Mouse (Mus musculus) intestine, embryonic 16.5 days (tissue): Measurements from ENCODE around the gene Rab27a. TPM values are rescaled to one million over a fixed set of nuclear protein-coding genes. Genes with fewer than 3 reads are reported as not detected.

Experiments
- ATAC-seq: fragments of 200-750 bp; cut with Nextera tagmentation; 2 replicates; pipeline ENCODE4 v1.8.0; 2017; ENCODE audit warnings: moderate TSS enrichment, moderate library complexity
- H3K27ac ChIP-seq: fragments of 300-500 bp; sonication (generic); 2 replicates; pipeline ENCODE4 v1.5.1; 2014; ENCODE audit warnings: mild to moderate bottlenecking, low read length
- H3K27me3 ChIP-seq: fragments of 300-500 bp; sonication (generic); replicated peaks from 2 replicates; pipeline ENCODE4 v1.6.1; 2014; ENCODE audit warnings: low read length, control low read depth, mixed read lengths; ENCODE audit not compliant: control insufficient read depth, insufficient read depth
- H3K36me3 ChIP-seq: fragments of 300-500 bp; sonication (generic); 2 replicates; pipeline ENCODE4 v1.6.1; 2014; ENCODE audit warnings: low read length, control low read depth; ENCODE audit not compliant: control insufficient read depth, insufficient read depth
- H3K4me1 ChIP-seq: fragments of 300-500 bp; sonication (generic); 2 replicates; pipeline ENCODE4 v1.6.1; 2014; ENCODE audit warnings: low read length, control low read depth, mixed read lengths; ENCODE audit not compliant: control insufficient read depth, insufficient read depth
- H3K4me2 ChIP-seq: fragments of 300-500 bp; sonication (generic); 2 replicates; pipeline ENCODE4 v1.6.1; 2014; ENCODE audit warnings: low read depth, low read length, control low read depth
- H3K4me3 ChIP-seq: fragments of 300-500 bp; sonication (generic); 2 replicates; pipeline ENCODE4 v1.5.1; 2014; ENCODE audit warnings: mild to moderate bottlenecking, low read length
- H3K9ac ChIP-seq: fragments of 300-500 bp; sonication (generic); 2 replicates; pipeline ENCODE4 v1.6.1; 2014; ENCODE audit warnings: low read depth, low read length
- H3K9me3 ChIP-seq: fragments of 300-500 bp; sonication (generic); 2 replicates; pipeline ENCODE4 v1.6.1; 2016; ENCODE audit warnings: low read length, control low read depth; ENCODE audit not compliant: control insufficient read depth
- WGBS: fragments of 180-500 bp; shearing (Covaris S2); extraction: QIAGEN DNeasy Blood & Tissue Kit; methylation state at CpG from one replicate; pipeline ENCODE4 v1.1.7; 2014; 5-methylcytosine and 5-hydroxymethylcytosine counted together
- polyA plus RNA-seq: library from polyadenylated mRNA; unstranded; fragments of >200 nt; fragmentation: Nextera tagmentation; extraction: Ambion mirVana; gene quantifications from 2 replicates; pipeline ENCODE4 v1.2.1, GENCODE M21; 2015

Gene Rab27a
- polyA plus RNA-seq, 1 experiment from 2014 or later, result 9.0 TPM

DNA sequence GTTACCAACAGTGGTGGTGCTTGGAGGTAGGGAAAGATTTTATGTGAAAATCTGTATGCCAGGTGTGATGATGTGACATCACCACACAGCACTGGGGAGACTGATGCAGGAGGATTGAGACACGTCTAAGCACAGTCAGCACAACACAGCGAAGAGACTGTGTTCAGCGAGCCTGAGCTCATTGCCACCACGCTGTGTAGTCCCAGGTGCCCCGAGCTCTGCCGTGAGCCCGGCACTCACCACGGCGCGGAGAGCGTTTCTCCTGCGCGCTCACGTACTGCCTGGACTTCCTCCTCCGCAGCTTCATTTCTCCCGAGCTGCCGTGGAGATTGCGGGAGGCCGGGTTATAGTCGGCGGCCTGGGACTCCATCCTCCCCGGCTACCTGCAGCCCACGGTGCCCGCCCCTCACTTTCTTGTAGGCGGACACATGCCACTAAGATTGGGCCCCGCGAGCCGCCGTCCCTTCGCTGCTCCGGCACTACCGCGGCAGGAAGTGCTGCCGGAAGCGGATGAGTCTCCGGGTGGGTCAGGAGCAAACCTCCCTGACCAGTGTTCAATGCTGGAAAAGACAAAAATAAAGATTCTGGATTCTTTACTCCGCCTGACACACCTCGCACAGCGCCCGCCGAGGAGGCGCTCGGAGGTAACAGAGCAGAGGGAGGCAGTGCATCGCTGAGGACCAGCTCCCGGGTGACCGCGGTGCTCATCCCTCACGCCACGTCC, 5.3 kb upstream of the Rab27a start:
- H3K4me3 ChIP-seq, result peak overlapping the region; percentile 92
- peak; percentile 91 for ATAC-seq

GRCm38 (mm10) chr9:73040080-73040479, 4.6 kb upstream of the Rab27a start, which contains the start of gene Pigb:
TSS of gene Pigb (minus strand) at chr9:73040378.
- Histone ChIP-seq H3K36me3 (no peaks in the 10 kb centered on the region), H3K4me1 (peaks cover 13% of the 10 kb centered on the region; the same call in 1 of the 2 replicates), H3K9me3 (no peaks in the 10 kb centered on the region), H3K9ac (peak within 1 kb of the TSS; percentile 90), H3K4me3 (peak within 1 kb of the TSS; percentile 92), H3K4me2 (peak within 1 kb of the TSS; percentile 79), H3K27ac (peak within 1 kb of the TSS; percentile 77), H3K27me3 (no peaks in the 10 kb centered on the region)
- 29% methylated on average over 6 of the region's 6 CpGs for WGBS
- no peak for ATAC-seq

More for the DNA sequence above, 5.3 kb upstream of the Rab27a start:
- Histone ChIP-seq H3K27ac (peak overlapping the region; percentile 77), H3K36me3 (no peaks in the 10 kb centered on the region), H3K9ac (peak overlapping the region; percentile 90), H3K4me2 (peak overlapping the region; percentile 79), H3K9me3 (no peaks in the 10 kb centered on the region), H3K27me3 (no peaks in the 10 kb centered on the region), H3K4me1 (peaks cover 11% of the 10 kb centered on the region; the same call in 1 of the 2 replicates)
- WGBS, result under 1% methylated on average over 49 of the region's 49 CpGs

GRCm38 (mm10) chr9:73045204-73045603, 550 bp downstream of the Rab27a start:
- Histone ChIP-seq H3K27me3 (no peaks in the 10 kb centered on the region), H3K4me1 (peaks cover 11% of the 10 kb centered on the region; the same call in 1 of the 2 replicates), H3K9me3 (no peaks in the 10 kb centered on the region), H3K4me2 (peak overlapping the region; percentile 89), H3K36me3 (no peaks in the 10 kb centered on the region), H3K27ac (no peak overlapping the region), H3K9ac (peak overlapping the region; percentile 75), H3K4me3 (peak overlapping the region; percentile 61)
- 13% methylated on average over 7 of the region's 7 CpGs for WGBS
- no peak for ATAC-seq

DNA sequence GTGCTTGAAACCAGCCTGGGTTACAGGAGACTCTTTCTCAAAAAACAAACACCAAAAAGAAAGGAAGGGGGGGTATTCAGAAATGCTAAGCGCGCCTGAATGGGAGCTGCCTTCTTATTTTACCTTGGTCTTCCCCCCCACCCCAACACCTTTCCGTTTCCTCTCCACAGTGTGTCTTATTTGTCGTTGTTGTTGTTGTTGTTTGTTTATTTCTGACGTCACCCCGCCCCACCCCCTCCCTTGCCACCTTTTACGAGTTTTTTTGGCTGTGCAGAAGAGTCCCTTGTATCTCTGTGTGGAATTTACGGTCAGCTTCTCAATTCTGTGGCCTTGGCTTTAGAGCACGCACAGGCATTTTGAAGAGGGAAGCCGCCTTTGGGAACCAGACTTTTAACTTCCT, 1.1 kb downstream of the Rab27a start:
- ATAC-seq, result no peak
- peak overlapping the region; percentile 89 for H3K4me2 ChIP-seq
- 71% methylated on average over 10 of the region's 10 CpGs for WGBS
- H3K36me3 ChIP-seq, result no peaks in the 10 kb centered on the region
- H3K9me3 ChIP-seq, result no peaks in the 10 kb centered on the region
- peak overlapping the region; percentile 61 for H3K4me3 ChIP-seq
- H3K27ac ChIP-seq, result no peak overlapping the region
- H3K27me3 ChIP-seq, result no peaks in the 10 kb centered on the region
- peak overlapping the region; percentile 75; the same call in 1 of the 2 replicates for H3K9ac ChIP-seq
- 0 out of 2 replicates have a peak, but pooled peaks cover 7% of the 10 kb centered on the region for H3K4me1 ChIP-seq

GRCm38 (mm10) chr9:73047906-73048305, 3.3 kb downstream of the Rab27a start:
- Histone ChIP-seq H3K9me3 (no peaks in the 10 kb centered on the region), H3K4me1 (0 out of 2 replicates have a peak, but pooled peaks cover 7% of the 10 kb centered on the region), H3K27ac (no peak overlapping the region), H3K36me3 (no peaks in the 10 kb centered on the region), H3K27me3 (no peaks in the 10 kb centered on the region), H3K4me3 (no peak overlapping the region), H3K4me2 (no peak overlapping the region), H3K9ac (no peak overlapping the region)
- no peak for ATAC-seq
- 89% methylated on average over 2 of the region's 2 CpGs for WGBS

- Histone ChIP-seq H3K27me3 (no peaks in the 10 kb centered on the region), H3K4me1 (0 out of 2 replicates have a peak, but pooled peaks cover 7% of the 10 kb centered on the region), H3K9ac (no peak overlapping the region), H3K4me3 (no peak overlapping the region), H3K9me3 (no peaks in the 10 kb centered on the region), H3K27ac (no peak overlapping the region), H3K4me2 (no peak overlapping the region), H3K36me3 (no peaks in the 10 kb centered on the region)
- no peak for ATAC-seq
- WGBS, result 29% methylated on average over 4 of the region's 4 CpGs
These were observed 4.3 kb downstream of the Rab27a start for GRCm38 (mm10) chr9:73048927-73049326.

DNA sequence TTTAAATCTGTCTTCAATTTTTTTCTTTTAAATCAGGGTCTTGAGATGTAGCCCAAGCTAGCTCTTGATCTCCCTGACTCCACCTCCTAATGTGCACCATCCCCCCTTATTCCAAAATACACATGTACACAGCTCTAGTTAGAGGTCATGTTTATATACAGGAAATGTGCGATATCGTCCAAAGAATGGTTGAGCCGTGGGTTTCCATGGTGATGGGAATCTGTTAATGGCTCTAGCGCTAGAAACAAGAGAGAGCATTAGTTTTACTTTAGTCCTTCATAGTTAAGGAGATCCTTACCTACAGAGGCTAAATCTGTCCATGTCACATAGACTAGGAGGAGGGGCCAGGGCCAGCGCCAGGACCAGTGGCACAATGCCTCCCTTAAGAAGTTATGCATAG, 5.2 kb downstream of the Rab27a start:
- H3K4me2 ChIP-seq, result no peak overlapping the region
- WGBS, result 36% methylated on average over 5 of the region's 5 CpGs
- no peak overlapping the region for H3K4me3 ChIP-seq
- no peaks in the 10 kb centered on the region for H3K36me3 ChIP-seq
- no peaks in the 10 kb centered on the region for H3K27me3 ChIP-seq
- no peak for ATAC-seq
- H3K9me3 ChIP-seq, result no peaks in the 10 kb centered on the region
- 0 out of 2 replicates have a peak, but pooled peaks cover 6% of the 10 kb centered on the region for H3K4me1 ChIP-seq
- no peak overlapping the region for H3K9ac ChIP-seq
- no peak overlapping the region for H3K27ac ChIP-seq

DNA sequence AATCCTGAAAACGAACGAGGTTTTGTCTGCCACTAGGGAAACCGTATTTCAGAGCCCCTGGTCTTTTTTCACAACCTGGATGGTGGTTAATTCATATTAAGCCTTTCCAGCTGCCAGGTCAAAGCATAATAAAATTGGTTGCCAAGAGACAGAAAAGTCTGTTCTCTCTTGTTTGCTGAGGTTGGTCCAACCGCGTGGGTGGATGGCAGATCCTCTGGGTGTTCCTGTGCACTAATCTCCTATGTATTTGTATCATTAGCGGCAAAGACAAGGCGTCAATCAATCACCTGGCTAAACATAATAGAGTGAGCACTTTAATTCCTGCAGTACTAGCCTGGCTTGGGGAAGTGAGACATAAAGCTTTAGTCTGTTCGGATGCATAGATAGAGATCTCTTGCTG, 6.0 kb downstream of the Rab27a start:
- 0 out of 2 replicates have a peak overlapping the region, but pooled peaks have one; percentile 11 for H3K27ac ChIP-seq
- no peak overlapping the region for H3K4me2 ChIP-seq
- ATAC-seq, result peak; percentile 31; the same call in 1 of the 2 replicates
- H3K4me3 ChIP-seq, result no peak overlapping the region
- 52% methylated on average over 8 of the region's 8 CpGs for WGBS
- no peaks in the 10 kb centered on the region for H3K9me3 ChIP-seq
- 0 out of 2 replicates have a peak, but pooled peaks cover 2% of the 10 kb centered on the region for H3K4me1 ChIP-seq
- no peak overlapping the region for H3K9ac ChIP-seq
- H3K36me3 ChIP-seq, result no peaks in the 10 kb centered on the region
- no peaks in the 10 kb centered on the region for H3K27me3 ChIP-seq

- Histone ChIP-seq H3K27ac (no peak overlapping the region), H3K4me2 (no peak overlapping the region), H3K27me3 (no peaks in the 10 kb centered on the region), H3K4me1 (no peaks in the 10 kb centered on the region), H3K36me3 (no peaks in the 10 kb centered on the region), H3K9ac (no peak overlapping the region), H3K9me3 (no peaks in the 10 kb centered on the region), H3K4me3 (no peak overlapping the region)
- 57% methylated on average over 10 of the region's 10 CpGs for WGBS
- no peak for ATAC-seq
These were observed 10.8 kb downstream of the Rab27a start for GRCm38 (mm10) chr9:73055441-73055911.
